Mouse (Mus musculus) duodenum, adult 2 months (tissue): ENCODE results near the gene Mnx1. TPM values are rescaled to one million over a fixed set of nuclear protein-coding genes. Genes with fewer than 3 reads are reported as not detected.

Source experiments
- polyA plus RNA-seq: library from polyadenylated mRNA; depleted of rRNA; stranded (reverse); fragments of >200 nt; gene quantifications from 2 replicates; pipeline ENCODE4 v1.2.3, GENCODE M21; 2012; ENCODE audit warnings: low replicate concordance; rRNA removed

Gene Mnx1
- polyA plus RNA-seq = 1.5 and 2.7 TPM in 2 replicates

DNA sequence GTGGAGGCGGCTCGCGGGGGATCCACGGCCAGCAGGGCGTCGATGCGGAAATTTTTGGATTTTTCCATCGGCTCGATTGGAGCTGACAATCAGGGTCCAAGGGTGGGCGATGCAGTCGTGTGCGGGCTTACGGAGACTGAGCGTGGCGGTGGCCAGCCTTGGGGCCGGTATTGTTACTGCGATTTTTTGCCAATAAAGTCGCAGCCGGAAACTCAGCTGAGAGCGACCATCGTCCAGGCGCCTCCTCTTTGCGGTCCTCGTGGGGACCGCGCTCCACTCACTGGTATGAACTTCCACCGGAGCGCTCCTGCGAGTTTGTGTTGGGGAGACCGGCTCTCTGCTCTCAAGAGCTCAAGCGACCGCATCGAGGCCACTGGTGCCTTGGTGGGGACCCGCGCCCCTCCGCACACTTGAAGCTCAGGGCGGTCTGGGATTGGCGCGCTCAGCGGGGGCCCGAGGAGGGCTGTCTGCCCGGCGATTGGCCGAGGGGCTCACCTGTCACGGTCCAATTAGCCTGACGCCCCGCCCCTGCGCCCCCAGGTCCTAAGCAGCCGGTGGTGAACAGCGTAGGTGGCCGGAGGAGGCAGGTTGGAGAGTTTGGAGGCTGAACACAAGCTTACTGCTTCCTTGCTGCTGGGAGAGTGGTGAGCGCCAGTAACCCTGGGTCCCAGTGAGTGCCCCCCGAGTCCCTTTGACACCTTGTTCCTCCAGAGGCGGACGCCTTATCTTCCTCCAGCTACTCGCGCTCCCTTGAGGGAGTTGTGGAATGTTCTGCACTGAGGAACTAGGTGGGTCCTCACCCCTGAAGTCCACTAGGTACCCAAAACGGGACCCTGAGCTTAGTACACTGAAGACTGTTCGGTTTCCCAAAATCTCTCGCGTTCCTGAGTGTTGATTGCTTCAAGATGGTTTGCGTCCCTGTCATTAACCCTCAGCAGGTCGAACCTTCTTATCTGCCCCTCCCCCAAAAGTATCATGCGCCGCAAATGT, at the start of gene Mnx1:
Mnx1 (minus strand) TSS at position 263 of the 990 bp plus-strand sequence.

DNA sequence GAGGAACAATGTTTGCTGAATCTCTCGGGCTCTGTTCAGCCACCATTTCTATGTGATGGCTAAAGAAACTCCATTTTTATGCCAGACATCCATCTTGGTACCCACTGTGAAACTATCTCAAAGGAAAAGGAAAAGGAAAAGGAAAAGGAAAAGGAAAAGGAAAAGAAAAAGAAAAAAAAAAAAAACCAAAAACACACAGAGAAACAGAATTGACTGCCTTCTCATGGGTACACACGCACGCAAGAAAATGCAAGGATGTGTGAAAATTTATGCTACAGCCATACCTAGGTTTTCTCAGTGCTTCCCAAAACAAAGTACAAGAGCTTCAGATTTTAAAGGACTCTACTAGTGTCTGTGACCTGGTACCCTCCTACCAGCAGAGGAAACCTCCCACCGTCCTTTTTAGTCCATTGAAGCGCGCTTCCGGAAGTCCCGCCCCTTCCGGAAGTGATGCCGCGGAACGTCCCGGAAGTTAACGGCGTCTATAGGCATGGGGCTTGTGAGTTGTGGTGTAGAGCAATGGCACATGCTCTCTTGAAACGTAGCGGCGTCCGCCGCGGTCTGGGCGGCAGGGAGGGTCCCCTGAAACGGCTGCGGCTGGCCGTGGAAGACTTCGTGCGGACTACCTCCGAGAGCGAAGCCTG, 43.9 kb downstream of the Mnx1 start, which contains the start of gene Nom1:
Nom1 (plus strand) TSS at position 437 of the 644 bp plus-strand sequence.

Other genes starting within 250 kb of the Mnx1 start
- 1.0 and 1.5 TPM in 2 replicates for gene Lmbr1, start 100.1 kb downstream of the Mnx1 start, polyA plus RNA-seq
- gene Nom1, start 43.8 kb downstream of the Mnx1 start, polyA plus RNA-seq = 0.77 and 1.3 TPM in 2 replicates
- 4.5 TPM in 2 replicates for gene Ube3c, start 90.8 kb upstream of the Mnx1 start, polyA plus RNA-seq